36 mouse cellular contexts compared by ENCODE assay signal in the genomic region with DNA sequence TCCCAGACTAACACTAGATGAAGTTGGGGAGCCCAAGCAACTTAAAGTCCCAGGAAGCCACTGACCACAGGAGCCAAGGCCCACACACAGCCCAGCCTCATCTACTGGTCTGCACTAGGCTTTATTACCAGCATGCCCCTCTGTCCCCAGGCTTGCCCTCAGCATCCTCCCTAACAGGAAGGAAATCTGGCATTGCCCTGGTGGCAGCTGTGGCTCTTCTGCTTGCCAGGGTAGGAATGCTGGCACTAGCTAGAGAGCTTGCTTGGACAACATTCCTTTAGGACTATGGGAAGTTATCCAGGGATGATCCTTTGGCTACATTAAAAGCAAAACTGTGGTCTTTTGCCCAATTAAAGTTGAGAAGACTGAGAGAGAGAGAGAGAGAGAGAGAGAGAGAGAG. TPM values are rescaled to one million over a fixed set of nuclear protein-coding genes. Genes with fewer than 3 reads are reported as not detected.
"Had no signal": no experiment of that assay in that cellular context is flagged by ENCODE, and none has a peak within 500 bp of the region (broad histone marks: within the 10 kb centered on the region; RNA-seq: fewer than 3 reads in every experiment).

No protein-coding gene starts in this region.

- H3K36me3 ChIP-seq: heart, embryonic 13.5 days; heart, embryonic 15.5 days; hindbrain, embryonic 13.5 days; hindbrain, embryonic 15.5 days; kidney, embryonic 15.5 days; limb, embryonic 13.5 days; limb, embryonic 15.5 days; liver, embryonic 12.5 days had no signal

- H3K9me3 ChIP-seq: heart, embryonic 13.5 days; heart, embryonic 15.5 days; hindbrain, embryonic 13.5 days; hindbrain, embryonic 15.5 days; kidney, embryonic 15.5 days; limb, embryonic 13.5 days; limb, embryonic 15.5 days; liver, embryonic 12.5 days had no signal

- H3K4me1 ChIP-seq: hindbrain, embryonic 13.5 days; hindbrain, embryonic 15.5 days; kidney, embryonic 15.5 days; limb, embryonic 13.5 days; limb, embryonic 15.5 days; liver, embryonic 12.5 days had no signal

- H3K4me3 ChIP-seq: heart, adult 2 months; heart, embryonic 13.5 days; heart, embryonic 15.5 days; hindbrain, embryonic 13.5 days; hindbrain, embryonic 15.5 days; kidney, embryonic 15.5 days; limb, embryonic 13.5 days; limb, embryonic 15.5 days; liver, embryonic 12.5 days had no signal

- DNase-seq: gastrocnemius, postnatal 36 days; heart, adult 11 months; heart, adult 2 months; heart, postnatal 36 days; kidney, adult 11 months; kidney, adult 2 months; kidney, adult 9 months; kidney, postnatal 14 days; kidney, postnatal 36 days; layer of hippocampus, adult 9-11 months; layer of hippocampus, postnatal 36 days had no signal

- H3K27me3 ChIP-seq: heart, embryonic 15.5 days; hindbrain, embryonic 13.5 days; hindbrain, embryonic 15.5 days; kidney, embryonic 15.5 days; limb, embryonic 13.5 days; limb, embryonic 15.5 days; liver, embryonic 12.5 days had no signal

- ATAC-seq: hindbrain, postnatal 0 days; intestine, embryonic 16.5 days; liver, embryonic 12.5 days had no signal

RNA-seq across cellular contexts. Expression of gene Fam170b, which starts 23.7 kb away (rescaled TPM):
- total RNA-seq: gastrocnemius, adult 18-20 months; gastrocnemius, postnatal 36 days; heart, adult 2 months; heart, postnatal 14 days; hematopoietic stem cell, adult 5-6 weeks; hindbrain, postnatal 0 days; layer of hippocampus, adult 18-20 months; layer of hippocampus, adult 8-10 months; layer of hippocampus, postnatal 14 days; layer of hippocampus, postnatal 36 days; left cerebral cortex, adult 18-20 months; left cerebral cortex, postnatal 14 days; left cerebral cortex, postnatal 36 days had no signal
- polyA plus RNA-seq: heart, embryonic 11.5 days; hindbrain, embryonic 11.5 days; hindbrain, embryonic 13.5 days; hindbrain, postnatal 0 days; intestine, embryonic 14.5 days; kidney, adult 2 months; large intestine, adult 2 months; limb, embryonic 11.5 days; limb, embryonic 13.5 days; limb, embryonic 15.5 days; liver, embryonic 12.5 days had no signal

RNA-seq across cellular contexts. Expression of gene Tmem273, which starts 24.3 kb away (rescaled TPM):
- total RNA-seq: gastrocnemius, adult 18-20 months; gastrocnemius, adult 8-10 months had no signal
